Mouse (Mus musculus): ENCODE data around the gene Cdc73. TPM values are rescaled to one million over a fixed set of nuclear protein-coding genes. Genes with fewer than 3 reads are reported as not detected.

Cdc73 gene
- 42.1 and 43.7 TPM in 2 replicates for polyA plus RNA-seq (2016; fragmentation: Nextera tagmentation; extraction: Ambion mirVana)

DNA sequence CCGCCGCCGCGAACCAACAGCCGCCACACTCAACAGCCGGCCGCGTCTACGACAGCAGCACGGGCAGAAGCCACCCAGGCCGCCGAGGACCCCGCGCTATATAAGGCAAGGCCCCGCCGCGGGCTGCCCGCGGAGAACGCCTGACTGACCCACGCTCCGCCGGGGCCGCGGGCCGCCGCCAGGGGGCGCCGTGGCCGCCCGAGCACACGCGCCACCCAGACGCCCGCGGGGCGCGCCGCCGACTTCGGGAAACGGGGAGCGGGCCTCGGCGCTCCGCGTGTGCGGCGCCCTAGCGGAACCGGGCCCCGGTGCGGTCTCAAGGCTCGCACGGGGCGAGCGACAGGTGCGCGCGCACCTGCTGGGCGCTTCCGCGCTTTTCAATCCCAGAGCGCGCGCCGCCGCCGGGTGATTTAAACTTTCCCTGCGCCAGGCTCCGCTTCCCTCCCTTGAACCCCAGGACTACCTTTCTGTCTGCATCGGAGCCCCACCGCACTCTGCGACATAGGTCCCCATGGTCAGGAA, at the start of gene Cdc73:
Cdc73 (minus strand) TSS at position 153 of the 522 bp plus-strand sequence.
- H3K9me3 ChIP-seq, result no peaks in the 10 kb centered on the region
- peak within 1 kb of the TSS; percentile 70 for H3K4me2 ChIP-seq (replicated peaks)
- H3K9ac ChIP-seq (replicated peaks), result peak within 1 kb of the TSS; percentile 86
- H3K27ac ChIP-seq (replicated peaks), result peak within 1 kb of the TSS; percentile 92
- peaks cover 10% of the 10 kb centered on the region for H3K4me1 ChIP-seq
- H3K27me3 ChIP-seq, result no peaks in the 10 kb centered on the region
- H3K36me3 ChIP-seq, result peaks cover 4% of the 10 kb centered on the region
- peak; percentile 99 for ATAC-seq (ENCODE audit: low FRiP score, low read depth)
- WGBS, result 0% methylated on average over 49 of the region's 74 CpGs
- peak within 1 kb of the TSS; percentile 85 for H3K4me3 ChIP-seq

DNA sequence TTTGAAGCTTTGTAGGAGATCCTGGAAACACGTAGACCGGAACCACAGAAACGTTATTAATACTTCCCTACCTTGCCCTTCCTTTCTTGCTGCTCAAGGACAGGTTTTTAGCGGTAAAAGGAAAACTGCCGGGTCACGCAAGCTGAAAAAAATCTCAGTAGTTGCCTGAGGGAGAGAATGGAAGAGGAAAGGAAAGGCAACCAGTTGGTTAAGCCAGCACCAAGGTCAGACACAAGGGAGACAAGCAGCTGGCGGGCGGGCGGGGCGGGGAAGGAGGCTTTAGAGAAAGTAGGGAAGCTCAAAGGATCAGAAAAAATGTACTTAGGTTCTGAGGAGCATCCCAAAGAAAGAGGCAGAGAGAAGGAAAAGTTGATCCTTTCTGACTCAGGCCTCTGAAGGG, 43.2 kb upstream of the Cdc73 start:
- Histone ChIP-seq H3K9ac (replicated peaks) (no peak overlapping the region), H3K27ac (replicated peaks) (no peak overlapping the region), H3K36me3 (peaks cover 47% of the 10 kb centered on the region), H3K4me3 (no peak overlapping the region), H3K4me1 (peaks cover 13% of the 10 kb centered on the region; the same call in 1 of the 2 replicates), H3K9me3 (no peaks in the 10 kb centered on the region), H3K27me3 (no peaks in the 10 kb centered on the region), H3K4me2 (replicated peaks) (no peak overlapping the region)
- ATAC-seq (ENCODE audit: low FRiP score, low read depth), result no peak
- WGBS, result 93% methylated on average over 10 of the region's 10 CpGs

DNA sequence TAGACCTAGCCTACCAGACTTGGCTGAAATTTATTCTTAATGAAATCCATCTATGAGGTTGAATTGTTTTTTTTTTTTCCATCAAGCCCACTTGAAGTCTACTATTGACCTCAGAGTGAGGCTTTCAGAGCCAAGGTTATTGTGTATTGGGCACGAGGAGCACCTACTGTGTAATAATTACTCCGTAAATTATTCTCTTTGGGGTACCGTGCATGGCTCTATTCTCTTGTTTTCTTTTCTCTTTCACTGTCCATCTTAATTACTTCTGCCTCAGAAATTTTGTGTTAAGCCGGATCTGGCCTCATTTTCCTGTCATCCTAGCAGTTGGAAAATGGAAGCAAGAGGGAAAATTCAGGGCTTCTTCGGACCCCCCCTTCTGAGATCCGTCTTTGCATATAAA, 39.5 kb upstream of the Cdc73 start:
- ATAC-seq (ENCODE audit: low FRiP score, low read depth), result no peak
- H3K4me3 ChIP-seq, result no peak overlapping the region

DNA sequence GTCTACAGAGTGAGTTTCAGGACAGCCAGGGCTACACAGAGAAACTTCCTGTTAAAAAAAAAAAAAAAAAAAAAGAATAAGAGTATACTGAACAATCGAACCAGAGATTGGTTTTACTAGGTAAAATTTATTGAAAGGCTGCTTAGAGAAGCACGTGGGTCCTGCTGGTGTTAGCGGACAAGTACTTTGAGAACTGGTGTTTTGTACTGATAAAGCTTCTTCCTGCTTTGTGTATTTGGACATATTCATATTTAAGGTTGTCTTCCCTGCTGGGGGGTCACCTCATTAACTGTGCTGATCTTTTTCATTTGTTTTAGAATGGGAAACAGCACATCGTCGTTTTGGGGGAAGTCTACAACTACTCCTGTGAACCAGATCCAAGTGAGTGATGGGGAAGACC, 38.6 kb upstream of the Cdc73 start:
- no peak for ATAC-seq (ENCODE audit: low FRiP score, low read depth)
- Histone ChIP-seq H3K27me3 (no peaks in the 10 kb centered on the region), H3K9me3 (no peaks in the 10 kb centered on the region), H3K4me3 (no peak overlapping the region), H3K9ac (replicated peaks) (no peak overlapping the region), H3K36me3 (peaks cover 36% of the 10 kb centered on the region), H3K4me1 (peaks cover 17% of the 10 kb centered on the region), H3K4me2 (replicated peaks) (no peak overlapping the region), H3K27ac (replicated peaks) (no peak overlapping the region)
- WGBS, result 91% methylated on average over 5 of the region's 5 CpGs

More for the DNA sequence above, 39.5 kb upstream of the Cdc73 start:
- WGBS, result 61% methylated on average over 6 of the region's 6 CpGs
- Histone ChIP-seq H3K27ac (replicated peaks) (no peak overlapping the region), H3K4me2 (replicated peaks) (no peak overlapping the region), H3K36me3 (peaks cover 38% of the 10 kb centered on the region), H3K9ac (replicated peaks) (no peak overlapping the region), H3K4me1 (peaks cover 17% of the 10 kb centered on the region), H3K9me3 (no peaks in the 10 kb centered on the region), H3K27me3 (no peaks in the 10 kb centered on the region)

DNA sequence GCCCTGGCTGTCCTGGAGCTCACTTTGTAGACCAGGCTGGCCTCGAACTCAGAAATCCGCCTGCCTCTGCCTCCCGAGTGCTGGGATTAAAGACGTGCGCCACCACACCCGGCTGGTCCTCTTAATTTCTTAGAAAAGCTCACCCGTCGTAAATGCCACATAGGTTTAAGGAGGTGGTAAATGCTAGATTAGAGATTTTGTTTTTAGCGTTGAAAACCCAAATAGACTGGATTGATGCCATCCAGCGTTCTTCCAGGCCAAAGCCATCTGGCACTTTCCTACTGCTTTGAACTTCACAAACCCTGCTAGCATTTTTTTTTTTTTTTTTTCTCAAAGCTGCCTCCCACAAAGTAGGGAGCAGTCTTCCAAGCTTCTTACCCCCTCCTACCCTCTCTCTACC, 37.9 kb upstream of the Cdc73 start:
- H3K27ac ChIP-seq (replicated peaks), result no peak overlapping the region
- peaks cover 29% of the 10 kb centered on the region for H3K36me3 ChIP-seq
- no peak overlapping the region for H3K4me3 ChIP-seq
- peaks cover 17% of the 10 kb centered on the region for H3K4me1 ChIP-seq
- H3K9ac ChIP-seq (replicated peaks), result no peak overlapping the region
- no peaks in the 10 kb centered on the region for H3K27me3 ChIP-seq
- no peaks in the 10 kb centered on the region for H3K9me3 ChIP-seq
- WGBS, result 90% methylated on average over 10 of the region's 10 CpGs
- no peak for ATAC-seq (ENCODE audit: low FRiP score, low read depth)
- H3K4me2 ChIP-seq (replicated peaks), result 0 out of 2 replicates have a peak overlapping the region, but pooled peaks have one; percentile 76

DNA sequence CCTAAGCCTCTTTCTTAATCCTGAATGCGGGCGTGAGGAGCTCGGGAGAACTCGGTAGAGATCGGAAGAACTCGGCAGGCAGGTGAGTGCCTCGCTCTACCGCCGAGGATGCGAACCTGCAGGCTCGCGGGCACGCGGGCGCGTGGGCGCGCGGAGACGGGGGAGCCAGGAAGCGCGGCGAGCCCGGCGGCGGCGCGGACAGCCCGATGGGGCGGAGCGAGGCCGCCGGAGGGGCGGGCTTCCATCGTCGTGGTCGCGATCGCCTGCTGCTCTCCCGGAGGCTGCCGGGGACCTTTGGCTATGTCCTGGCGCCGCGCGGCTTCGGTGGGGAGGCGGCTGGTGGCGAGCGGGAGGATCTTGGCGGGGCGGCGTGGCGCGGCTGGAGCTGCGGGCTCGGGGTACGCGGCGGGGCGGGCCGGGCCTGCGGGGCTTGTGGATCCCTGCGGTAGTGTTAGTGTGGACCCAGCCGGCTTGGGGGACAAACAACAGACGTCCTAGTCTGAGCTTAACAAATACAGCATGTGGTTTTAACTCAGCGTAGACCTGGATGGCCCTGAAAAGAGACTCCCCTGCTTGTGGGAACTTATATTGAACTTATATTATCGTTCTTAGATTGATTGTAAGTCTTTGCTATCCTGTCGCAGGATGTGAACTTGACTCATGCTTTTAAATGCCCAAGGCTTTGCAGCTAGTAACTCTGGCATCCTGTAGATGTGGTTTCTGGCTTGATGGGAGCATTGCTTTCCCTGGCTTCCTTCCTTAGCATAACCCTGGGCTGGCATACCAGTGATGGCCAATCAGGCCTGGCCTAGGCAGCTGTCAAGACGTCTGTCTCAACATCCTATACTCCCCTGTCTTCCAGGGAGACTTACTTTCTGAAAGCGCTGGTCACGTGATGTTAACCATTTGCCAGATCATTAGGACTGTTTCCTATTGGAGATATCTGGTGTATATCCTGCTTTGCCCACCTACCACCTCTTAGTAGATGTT, 37.0 kb upstream of the Cdc73 start:
- peak; percentile 94 for ATAC-seq (ENCODE audit: low FRiP score, low read depth)
- peak overlapping the region; percentile 91 for H3K9ac ChIP-seq (replicated peaks)
- peak overlapping the region; percentile 82 for H3K27ac ChIP-seq (replicated peaks)
- peaks cover 17% of the 10 kb centered on the region for H3K4me1 ChIP-seq
- peaks cover 23% of the 10 kb centered on the region for H3K36me3 ChIP-seq
- H3K4me2 ChIP-seq (replicated peaks), result peak overlapping the region; percentile 76
- H3K4me3 ChIP-seq, result peak overlapping the region; percentile 69
- H3K9me3 ChIP-seq, result no peaks in the 10 kb centered on the region
- no peaks in the 10 kb centered on the region for H3K27me3 ChIP-seq
- under 1% methylated on average over 71 of the region's 71 CpGs for WGBS

DNA sequence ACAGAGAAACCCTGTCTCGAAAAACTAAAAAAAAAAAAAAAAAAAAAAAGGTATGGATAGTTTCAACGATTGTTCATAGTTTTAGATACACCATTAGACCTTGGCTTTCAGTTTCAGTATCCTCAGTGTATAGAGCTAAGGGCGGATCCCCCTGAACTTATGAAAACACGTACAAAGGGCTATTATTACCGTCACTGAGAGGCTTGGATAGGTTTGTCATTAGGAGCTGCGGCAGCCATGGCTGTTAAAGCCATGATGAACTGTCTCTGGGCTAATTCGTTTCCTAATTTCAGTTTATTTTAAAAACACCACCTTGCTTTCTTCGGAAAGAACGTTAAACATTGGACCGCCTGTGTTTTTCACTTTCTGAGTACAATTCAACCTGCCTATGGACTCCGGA, 36.1 kb upstream of the Cdc73 start:
- peak overlapping the region; percentile 69 for H3K4me3 ChIP-seq
- ATAC-seq (ENCODE audit: low FRiP score, low read depth), result no peak
- H3K4me1 ChIP-seq, result peaks cover 17% of the 10 kb centered on the region
- WGBS, result 35% methylated on average over 11 of the region's 11 CpGs
- H3K27me3 ChIP-seq, result no peaks in the 10 kb centered on the region
- H3K9me3 ChIP-seq, result no peaks in the 10 kb centered on the region
- peak overlapping the region; percentile 91; the same call in 1 of the 2 replicates for H3K9ac ChIP-seq (replicated peaks)
- H3K27ac ChIP-seq (replicated peaks), result 0 out of 2 replicates have a peak overlapping the region, but pooled peaks have one; percentile 82
- H3K4me2 ChIP-seq (replicated peaks), result peak overlapping the region; percentile 76
- peaks cover 15% of the 10 kb centered on the region for H3K36me3 ChIP-seq

DNA sequence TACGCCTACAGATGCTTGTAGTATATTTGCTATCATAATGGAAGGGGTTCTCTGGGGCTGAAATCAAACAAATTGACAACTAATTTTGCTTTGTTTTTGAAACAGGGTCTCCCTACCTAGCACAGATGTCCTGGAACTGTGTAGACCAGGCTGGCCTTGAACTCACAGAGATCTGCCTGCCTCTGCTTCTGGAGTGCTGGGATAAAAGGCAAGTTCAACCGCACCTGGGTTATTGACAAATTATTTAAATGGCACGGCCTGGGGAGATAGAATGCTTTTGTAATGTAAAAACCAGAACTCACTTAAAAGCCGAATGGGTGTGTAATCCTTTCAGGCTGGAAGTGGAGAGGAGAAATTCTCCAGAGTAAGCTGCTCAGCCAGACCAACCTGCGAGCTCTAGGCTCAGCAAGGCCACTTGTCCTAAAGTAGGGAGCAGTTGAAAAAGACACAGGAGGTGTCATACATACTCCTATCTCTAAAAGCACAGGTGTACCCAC, 31.3 kb upstream of the Cdc73 start:
- no peak overlapping the region for H3K9ac ChIP-seq (replicated peaks)
- no peaks in the 10 kb centered on the region for H3K4me1 ChIP-seq
- no peak overlapping the region for H3K4me2 ChIP-seq (replicated peaks)
- no peak overlapping the region for H3K27ac ChIP-seq (replicated peaks)
- H3K9me3 ChIP-seq, result no peaks in the 10 kb centered on the region
- ATAC-seq (ENCODE audit: low FRiP score, low read depth), result no peak
- 71% methylated on average over 5 of the region's 5 CpGs for WGBS
- no peaks in the 10 kb centered on the region for H3K27me3 ChIP-seq
- H3K4me3 ChIP-seq, result no peak overlapping the region
- no peaks in the 10 kb centered on the region for H3K36me3 ChIP-seq

DNA sequence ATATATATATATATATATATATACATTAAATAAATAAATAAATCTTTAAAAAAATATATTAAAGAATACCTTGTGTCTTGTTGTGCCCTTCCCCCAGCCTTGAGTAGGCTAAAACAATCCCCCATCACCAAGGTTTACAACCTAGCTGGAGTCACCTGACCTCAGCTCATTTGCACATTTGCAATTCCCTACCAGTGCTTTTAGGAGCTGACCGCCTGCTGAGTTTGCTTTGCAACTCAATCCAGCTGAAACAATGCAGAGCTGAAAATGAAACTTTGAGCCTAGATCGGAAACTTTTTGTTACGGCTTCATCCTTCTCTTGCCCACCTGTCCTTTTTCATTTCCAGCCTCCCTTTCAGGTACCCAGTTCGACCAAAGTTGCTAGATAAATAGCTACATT, 29.0 kb upstream of the Cdc73 start:
- 54% methylated on average over 4 of the region's 4 CpGs for WGBS
- no peaks in the 10 kb centered on the region for H3K9me3 ChIP-seq
- no peak for ATAC-seq (ENCODE audit: low FRiP score, low read depth)
- no peaks in the 10 kb centered on the region for H3K36me3 ChIP-seq
- no peak overlapping the region for H3K4me3 ChIP-seq
- no peak overlapping the region for H3K27ac ChIP-seq (replicated peaks)
- H3K9ac ChIP-seq (replicated peaks), result no peak overlapping the region
- no peak overlapping the region for H3K4me2 ChIP-seq (replicated peaks)
- H3K4me1 ChIP-seq, result no peaks in the 10 kb centered on the region
- H3K27me3 ChIP-seq, result no peaks in the 10 kb centered on the region

DNA sequence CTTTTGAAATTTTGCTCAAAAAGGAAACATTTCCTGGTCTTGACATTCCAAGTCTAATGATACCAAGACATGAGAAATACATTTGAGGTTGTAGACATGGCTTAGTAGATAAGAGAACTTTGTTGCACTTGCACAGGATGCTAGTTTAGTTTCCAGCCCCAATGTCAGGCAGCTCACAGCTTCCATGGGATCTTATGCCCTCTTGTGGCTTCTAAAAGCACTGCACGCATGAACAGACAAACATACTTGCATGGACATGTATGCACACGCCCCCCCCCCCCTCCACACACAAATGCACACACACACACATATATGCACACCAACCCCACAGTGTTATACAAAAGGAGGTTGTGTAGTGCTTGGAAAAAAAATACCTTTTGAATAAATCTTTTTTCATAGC, 28.2 kb upstream of the Cdc73 start:
- no peaks in the 10 kb centered on the region for H3K4me1 ChIP-seq
- H3K9ac ChIP-seq (replicated peaks), result no peak overlapping the region
- no peak for ATAC-seq (ENCODE audit: low FRiP score, low read depth)
- no peak overlapping the region for H3K4me2 ChIP-seq (replicated peaks)
- no peaks in the 10 kb centered on the region for H3K36me3 ChIP-seq
- no peak overlapping the region for H3K4me3 ChIP-seq
- no peaks in the 10 kb centered on the region for H3K27me3 ChIP-seq
- no peak overlapping the region for H3K27ac ChIP-seq (replicated peaks)
- 81% methylated on average over 2 of the region's 2 CpGs for WGBS
- no peaks in the 10 kb centered on the region for H3K9me3 ChIP-seq

DNA sequence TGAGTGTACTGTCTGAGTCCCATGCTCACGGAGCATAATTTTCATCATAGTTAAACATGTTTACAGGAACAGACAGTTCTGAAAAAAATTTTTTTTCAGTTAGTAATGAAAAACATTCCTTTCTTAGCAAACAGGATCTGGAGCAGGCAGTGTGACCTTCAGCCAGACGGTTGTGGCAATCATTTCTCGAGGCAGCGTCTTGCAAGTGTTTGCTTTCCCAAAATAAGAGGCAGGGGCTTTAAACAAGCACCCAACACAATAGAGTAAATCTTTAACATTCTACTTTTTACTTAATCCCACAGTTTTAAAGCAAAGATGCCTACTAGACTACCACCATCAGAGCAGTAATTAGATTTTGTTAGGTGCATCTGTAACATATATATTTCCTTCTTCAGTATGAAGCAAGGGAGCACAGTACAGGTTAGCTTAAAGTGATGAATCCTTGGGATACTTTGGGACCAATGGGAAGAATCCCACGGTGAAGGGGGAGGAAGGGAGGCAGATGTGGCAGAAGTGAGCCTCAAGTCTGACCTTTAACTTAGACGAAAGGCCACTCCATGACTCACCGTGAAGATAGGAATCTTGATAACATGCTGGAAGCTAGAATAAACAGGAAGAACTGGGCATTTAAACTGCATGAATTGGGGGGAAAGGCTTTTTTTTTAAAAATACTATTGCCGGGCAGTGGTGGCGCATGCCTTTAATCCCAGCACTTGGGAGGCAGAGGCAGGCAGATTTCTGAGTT, 25.2 kb upstream of the Cdc73 start:
- H3K36me3 ChIP-seq, result no peaks in the 10 kb centered on the region

More for the DNA sequence above, 25.2 kb upstream of the Cdc73 start:
- no peak overlapping the region for H3K9ac ChIP-seq (replicated peaks)
- no peaks in the 10 kb centered on the region for H3K9me3 ChIP-seq
- WGBS, result 83% methylated on average over 9 of the region's 9 CpGs
- H3K4me2 ChIP-seq (replicated peaks), result no peak overlapping the region
- no peak overlapping the region for H3K4me3 ChIP-seq
- no peak for ATAC-seq (ENCODE audit: low FRiP score, low read depth)
- H3K4me1 ChIP-seq, result no peaks in the 10 kb centered on the region
- H3K27me3 ChIP-seq, result no peaks in the 10 kb centered on the region
- no peak overlapping the region for H3K27ac ChIP-seq (replicated peaks)

Data from midbrain, embryonic 12.5 days (tissue).